Mouse (Mus musculus): ENCODE results near the gene Klf12. TPM values are rescaled to one million over a fixed set of nuclear protein-coding genes. Genes with fewer than 3 reads are reported as not detected.

The Klf12 gene
- total and polyA plus RNA-seq, 2 experiments from 2014 or later = 26.7 to 61.1 TPM

- ATAC-seq (ENCODE audit: low FRiP score) (no peak), DNase-seq (ENCODE audit: low spot score) (no peak)
- no peak for TF ChIP-seq CTCF (IDR thresholded peaks at IDR 0.05)
- Histone ChIP-seq H3K27me3 (ENCODE audit: insufficient read depth, low read length) (no peaks in the 10 kb centered on the region), H3K4me1 (ENCODE audit: insufficient read depth, low read length) (no peaks in the 10 kb centered on the region), H3K9me3 (ENCODE audit: low read length) (no peaks in the 10 kb centered on the region), H3K9ac (replicated peaks; ENCODE audit: low read length, poor library complexity, severe bottlenecking) (no peak overlapping the region), H3K4me3 (ENCODE audit: low read depth, low read length) (no peak overlapping the region), H3K27ac (ENCODE audit: low read depth, low read length) (no peak overlapping the region), H3K36me3 (ENCODE audit: insufficient read depth, low read length) (peaks cover 2% of the 10 kb centered on the region), H3K4me2 (ENCODE audit: low read depth, low read length, poor library complexity, severe bottlenecking) (no peak overlapping the region)
- 90% methylated on average over 8 of the region's 8 CpGs for WGBS
These were observed 136.8 kb downstream of the Klf12 start for GRCm38 (mm10) chr14:100147666-100148065.

- DNase-seq (ENCODE audit: low spot score) (no peak), ATAC-seq (ENCODE audit: low FRiP score) (no peak)
- Histone ChIP-seq H3K9me3 (ENCODE audit: low read length) (no peaks in the 10 kb centered on the region), H3K27me3 (ENCODE audit: insufficient read depth, low read length) (no peaks in the 10 kb centered on the region), H3K27ac (ENCODE audit: low read depth, low read length) (no peak overlapping the region), H3K4me3 (ENCODE audit: low read depth, low read length) (no peak overlapping the region), H3K36me3 (ENCODE audit: insufficient read depth, low read length) (peaks cover 2% of the 10 kb centered on the region; the same call in 1 of the 2 replicates), H3K9ac (replicated peaks; ENCODE audit: low read length, poor library complexity, severe bottlenecking) (no peak overlapping the region), H3K4me2 (ENCODE audit: low read depth, low read length, poor library complexity, severe bottlenecking) (no peak overlapping the region), H3K4me1 (ENCODE audit: insufficient read depth, low read length) (no peaks in the 10 kb centered on the region)
- 94% methylated on average over 1 of the region's 1 CpGs for WGBS
- no peak for TF ChIP-seq CTCF (IDR thresholded peaks at IDR 0.05)
These were observed 144.1 kb downstream of the Klf12 start for GRCm38 (mm10) chr14:100140370-100140769.

- no peaks in the 10 kb centered on the region for H3K9me3 ChIP-seq (ENCODE audit: low read length)
- no peak overlapping the region for H3K27ac ChIP-seq (ENCODE audit: low read depth, low read length)
- no peaks in the 10 kb centered on the region for H3K27me3 ChIP-seq (ENCODE audit: insufficient read depth, low read length)
- H3K36me3 ChIP-seq (ENCODE audit: insufficient read depth, low read length) = no peaks in the 10 kb centered on the region
- H3K4me3 ChIP-seq (ENCODE audit: low read depth, low read length) = no peak overlapping the region
- 88% methylated on average over 9 of the region's 9 CpGs for WGBS
- no peak overlapping the region for H3K4me2 ChIP-seq (ENCODE audit: low read depth, low read length, poor library complexity, severe bottlenecking)
- H3K9ac ChIP-seq (replicated peaks; ENCODE audit: low read length, poor library complexity, severe bottlenecking) = no peak overlapping the region
- no peak for ATAC-seq (ENCODE audit: low FRiP score)
- no peak for DNase-seq (ENCODE audit: low spot score)
- TF ChIP-seq CTCF (IDR thresholded peaks at IDR 0.05) = no peak
- no peaks in the 10 kb centered on the region; the same call in 1 of the 2 replicates for H3K4me1 ChIP-seq (ENCODE audit: insufficient read depth, low read length)
These were observed 150.2 kb downstream of the Klf12 start for GRCm38 (mm10) chr14:100134304-100134703.

GRCm38 (mm10) chr14:100132479-100132878, 152.0 kb downstream of the Klf12 start:
- DNase-seq (ENCODE audit: low spot score) = no peak
- Histone ChIP-seq H3K4me2 (ENCODE audit: low read depth, low read length, poor library complexity, severe bottlenecking) (no peak overlapping the region), H3K4me3 (ENCODE audit: low read depth, low read length) (no peak overlapping the region), H3K27ac (ENCODE audit: low read depth, low read length) (no peak overlapping the region), H3K36me3 (ENCODE audit: insufficient read depth, low read length) (no peaks in the 10 kb centered on the region), H3K4me1 (ENCODE audit: insufficient read depth, low read length) (no peaks in the 10 kb centered on the region; the same call in 1 of the 2 replicates), H3K9ac (replicated peaks; ENCODE audit: low read length, poor library complexity, severe bottlenecking) (no peak overlapping the region), H3K27me3 (ENCODE audit: insufficient read depth, low read length) (no peaks in the 10 kb centered on the region), H3K9me3 (ENCODE audit: low read length) (no peaks in the 10 kb centered on the region)
- ATAC-seq (ENCODE audit: low FRiP score) = no peak
- 88% methylated on average over 4 of the region's 4 CpGs for WGBS
- no peak for TF ChIP-seq CTCF (IDR thresholded peaks at IDR 0.05)

- Histone ChIP-seq H3K27ac (ENCODE audit: low read depth, low read length) (no peak overlapping the region), H3K4me1 (ENCODE audit: insufficient read depth, low read length) (no peaks in the 10 kb centered on the region; the same call in 1 of the 2 replicates), H3K27me3 (ENCODE audit: insufficient read depth, low read length) (no peaks in the 10 kb centered on the region), H3K4me3 (ENCODE audit: low read depth, low read length) (no peak overlapping the region), H3K9ac (replicated peaks; ENCODE audit: low read length, poor library complexity, severe bottlenecking) (no peak overlapping the region), H3K36me3 (ENCODE audit: insufficient read depth, low read length) (no peaks in the 10 kb centered on the region), H3K4me2 (ENCODE audit: low read depth, low read length, poor library complexity, severe bottlenecking) (no peak overlapping the region), H3K9me3 (ENCODE audit: low read length) (no peaks in the 10 kb centered on the region)
- TF ChIP-seq CTCF (IDR thresholded peaks at IDR 0.05) = no peak
- DNase-seq (ENCODE audit: low spot score) = no peak
- WGBS = 71% methylated on average over 6 of the region's 6 CpGs
- no peak for ATAC-seq (ENCODE audit: low FRiP score)
These were observed 158.4 kb downstream of the Klf12 start for GRCm38 (mm10) chr14:100126126-100126525.

GRCm38 (mm10) chr14:100121075-100121474, 163.4 kb downstream of the Klf12 start:
- H3K4me2 ChIP-seq (ENCODE audit: low read depth, low read length, poor library complexity, severe bottlenecking) = no peak overlapping the region
- H3K36me3 ChIP-seq (ENCODE audit: insufficient read depth, low read length) = no peaks in the 10 kb centered on the region
- no peak for TF ChIP-seq CTCF (IDR thresholded peaks at IDR 0.05)
- H3K9me3 ChIP-seq (ENCODE audit: low read length) = no peaks in the 10 kb centered on the region
- no peaks in the 10 kb centered on the region; the same call in 1 of the 2 replicates for H3K4me1 ChIP-seq (ENCODE audit: insufficient read depth, low read length)
- 94% methylated on average over 4 of the region's 4 CpGs for WGBS
- no peak overlapping the region for H3K27ac ChIP-seq (ENCODE audit: low read depth, low read length)
- no peak overlapping the region for H3K9ac ChIP-seq (replicated peaks; ENCODE audit: low read length, poor library complexity, severe bottlenecking)
- no peak for DNase-seq (ENCODE audit: low spot score)
- no peaks in the 10 kb centered on the region for H3K27me3 ChIP-seq (ENCODE audit: insufficient read depth, low read length)
- ATAC-seq (ENCODE audit: low FRiP score) = no peak
- no peak overlapping the region for H3K4me3 ChIP-seq (ENCODE audit: low read depth, low read length)
